Mouse (Mus musculus) limb, embryonic 12.5 days (tissue): ENCODE results near the gene Atl2. TPM values are rescaled to one million over a fixed set of nuclear protein-coding genes. Genes with fewer than 3 reads are reported as not detected.

ENCODE experiments used
- ATAC-seq: fragments of 200-750 bp; cut with Nextera tagmentation; 2 replicates; pipeline ENCODE4 v1.8.0; 2017; ENCODE audit warnings: low read depth, moderate TSS enrichment; ENCODE audit not compliant: insufficient number of reproducible peaks, insufficient read depth, low FRiP score, low TSS enrichment
- H3K27ac ChIP-seq: fragments of 300-500 bp; sonication (generic); 2 replicates; pipeline ENCODE4 v1.5.1; 2016; ENCODE audit warnings: mild to moderate bottlenecking, moderate library complexity
- H3K27me3 ChIP-seq: fragments of 300-500 bp; sonication (generic); 2 replicates; pipeline ENCODE4 v1.6.1; 2016; ENCODE audit warnings: mild to moderate bottlenecking, moderate library complexity
- H3K36me3 ChIP-seq: fragments of 300-500 bp; sonication (generic); 2 replicates; pipeline ENCODE4 v1.6.1; 2016; ENCODE audit warnings: mild to moderate bottlenecking, moderate library complexity
- H3K4me1 ChIP-seq: fragments of 300-500 bp; sonication (generic); replicated peaks from 2 replicates; pipeline ENCODE4 v1.6.1; 2016
- H3K4me2 ChIP-seq: fragments of 300-500 bp; sonication (generic); 2 replicates; pipeline ENCODE4 v1.6.1; 2016; ENCODE audit warnings: mild to moderate bottlenecking, moderate library complexity
- H3K4me3 ChIP-seq: fragments of 300-500 bp; sonication (generic); replicated peaks from 2 replicates; pipeline ENCODE4 v1.5.1; 2016; ENCODE audit warnings: mild to moderate bottlenecking
- H3K9ac ChIP-seq: fragments of 300-500 bp; sonication (generic); replicated peaks from 2 replicates; pipeline ENCODE4 v1.6.1; 2016; ENCODE audit warnings: mild to moderate bottlenecking, moderate library complexity
- H3K9me3 ChIP-seq: fragments of 300-500 bp; sonication (generic); 2 replicates; pipeline ENCODE4 v1.6.1; 2016; ENCODE audit warnings: mild to moderate bottlenecking, moderate library complexity
- WGBS: fragments of 180-500 bp; shearing (Covaris S2); methylation state at CpG from one replicate; pipeline ENCODE4 v1.1.7; 2016; 5-methylcytosine and 5-hydroxymethylcytosine counted together
- polyA plus RNA-seq: library from polyadenylated mRNA; unstranded; fragments of >200 nt; fragmentation: Nextera tagmentation; extraction: Ambion mirVana; gene quantifications from 2 replicates; pipeline ENCODE4 v1.2.1, GENCODE M21; 2016

Gene Atl2
- polyA plus RNA-seq, 1 experiment from 2014 or later: 37.7 TPM

GRCm38 (mm10) chr17:79845695-79846094, 50.2 kb downstream of the Atl2 start:
- Histone ChIP-seq H3K4me1 (no peaks in the 10 kb centered on the region), H3K9ac (no peak overlapping the region), H3K9me3 (no peaks in the 10 kb centered on the region), H3K27ac (no peak overlapping the region), H3K4me3 (no peak overlapping the region), H3K27me3 (peaks cover 5% of the 10 kb centered on the region), H3K4me2 (no peak overlapping the region), H3K36me3 (peaks cover 8% of the 10 kb centered on the region; the same call in 1 of the 2 replicates)
- ATAC-seq: no peak
- WGBS: 71% methylated on average over 2 of the region's 2 CpGs

- no peaks in the 10 kb centered on the region for H3K36me3 ChIP-seq
- H3K9ac ChIP-seq: no peak overlapping the region
- H3K4me3 ChIP-seq: no peak overlapping the region
- no peak for ATAC-seq
- 44% methylated on average over 7 of the region's 7 CpGs for WGBS
- H3K27me3 ChIP-seq: peaks cover 5% of the 10 kb centered on the region
- no peaks in the 10 kb centered on the region for H3K4me1 ChIP-seq
- no peak overlapping the region for H3K4me2 ChIP-seq
- no peaks in the 10 kb centered on the region for H3K9me3 ChIP-seq
- H3K27ac ChIP-seq: no peak overlapping the region
These were observed 55.4 kb downstream of the Atl2 start for GRCm38 (mm10) chr17:79840254-79841238.

GRCm38 (mm10) chr17:79836978-79837377, 58.9 kb downstream of the Atl2 start:
- no peak overlapping the region for H3K4me2 ChIP-seq
- no peaks in the 10 kb centered on the region for H3K36me3 ChIP-seq
- no peak overlapping the region for H3K27ac ChIP-seq
- H3K27me3 ChIP-seq: peaks cover 3% of the 10 kb centered on the region
- no peak for ATAC-seq
- H3K4me3 ChIP-seq: no peak overlapping the region
- no peaks in the 10 kb centered on the region for H3K9me3 ChIP-seq
- no peak overlapping the region for H3K9ac ChIP-seq
- no peaks in the 10 kb centered on the region for H3K4me1 ChIP-seq
- WGBS: 53% methylated on average over 7 of the region's 7 CpGs

- ATAC-seq: no peak
- Histone ChIP-seq H3K9ac (no peak overlapping the region), H3K27ac (no peak overlapping the region), H3K9me3 (no peaks in the 10 kb centered on the region), H3K27me3 (no peaks in the 10 kb centered on the region), H3K4me3 (no peak overlapping the region), H3K4me1 (no peaks in the 10 kb centered on the region), H3K36me3 (no peaks in the 10 kb centered on the region), H3K4me2 (no peak overlapping the region)
- WGBS: 40% methylated on average over 5 of the region's 5 CpGs
These were observed 60.1 kb downstream of the Atl2 start for GRCm38 (mm10) chr17:79835714-79836373.

GRCm38 (mm10) chr17:79832284-79832683, 63.6 kb downstream of the Atl2 start:
- no peak for ATAC-seq
- no peaks in the 10 kb centered on the region for H3K9me3 ChIP-seq
- H3K4me2 ChIP-seq: no peak overlapping the region
- no peaks in the 10 kb centered on the region for H3K36me3 ChIP-seq
- no peak overlapping the region for H3K4me3 ChIP-seq
- H3K9ac ChIP-seq: no peak overlapping the region
- no peak overlapping the region for H3K27ac ChIP-seq
- no peaks in the 10 kb centered on the region for H3K4me1 ChIP-seq
- 71% methylated on average over 1 of the region's 1 CpGs for WGBS
- no peaks in the 10 kb centered on the region for H3K27me3 ChIP-seq

- no peaks in the 10 kb centered on the region for H3K9me3 ChIP-seq
- no peak overlapping the region for H3K4me2 ChIP-seq
- H3K4me3 ChIP-seq: no peak overlapping the region
- H3K9ac ChIP-seq: no peak overlapping the region
- no peak overlapping the region for H3K27ac ChIP-seq
- no peaks in the 10 kb centered on the region for H3K36me3 ChIP-seq
- ATAC-seq: no peak
- no peaks in the 10 kb centered on the region for H3K27me3 ChIP-seq
- H3K4me1 ChIP-seq: no peaks in the 10 kb centered on the region
- 69% methylated on average over 6 of the region's 6 CpGs for WGBS
These were observed 69.4 kb downstream of the Atl2 start for GRCm38 (mm10) chr17:79826482-79827034.

GRCm38 (mm10) chr17:79825241-79826030, 70.5 kb downstream of the Atl2 start:
- Histone ChIP-seq H3K4me3 (no peak overlapping the region), H3K9me3 (no peaks in the 10 kb centered on the region), H3K27me3 (no peaks in the 10 kb centered on the region), H3K9ac (no peak overlapping the region), H3K4me1 (no peaks in the 10 kb centered on the region), H3K36me3 (no peaks in the 10 kb centered on the region), H3K4me2 (no peak overlapping the region), H3K27ac (no peak overlapping the region)
- 84% methylated on average over 11 of the region's 11 CpGs for WGBS
- no peak for ATAC-seq

- Histone ChIP-seq H3K9ac (no peak overlapping the region), H3K4me3 (no peak overlapping the region), H3K4me2 (no peak overlapping the region), H3K36me3 (no peaks in the 10 kb centered on the region), H3K27me3 (no peaks in the 10 kb centered on the region), H3K27ac (no peak overlapping the region), H3K4me1 (no peaks in the 10 kb centered on the region), H3K9me3 (no peaks in the 10 kb centered on the region)
- no peak for ATAC-seq
- 84% methylated on average over 1 of the region's 1 CpGs for WGBS
These were observed 71.5 kb downstream of the Atl2 start for GRCm38 (mm10) chr17:79824406-79824805.

- Histone ChIP-seq H3K4me2 (no peak overlapping the region), H3K4me3 (no peak overlapping the region), H3K27ac (no peak overlapping the region), H3K4me1 (no peaks in the 10 kb centered on the region), H3K36me3 (no peaks in the 10 kb centered on the region), H3K9ac (no peak overlapping the region), H3K27me3 (no peaks in the 10 kb centered on the region), H3K9me3 (no peaks in the 10 kb centered on the region)
- 30% methylated on average over 3 of the region's 3 CpGs for WGBS
- no peak for ATAC-seq
These were observed 77.0 kb downstream of the Atl2 start for GRCm38 (mm10) chr17:79818884-79819283.

GRCm38 (mm10) chr17:79817995-79818394, 77.9 kb downstream of the Atl2 start:
- Histone ChIP-seq H3K27me3 (no peaks in the 10 kb centered on the region), H3K27ac (no peak overlapping the region), H3K4me3 (no peak overlapping the region), H3K4me2 (no peak overlapping the region), H3K9ac (no peak overlapping the region), H3K36me3 (no peaks in the 10 kb centered on the region), H3K4me1 (no peaks in the 10 kb centered on the region), H3K9me3 (no peaks in the 10 kb centered on the region)
- ATAC-seq: no peak
- 8% methylated on average over 7 of the region's 7 CpGs for WGBS

GRCm38 (mm10) chr17:79817551-79817950, 78.4 kb downstream of the Atl2 start:
- H3K9ac ChIP-seq: no peak overlapping the region
- H3K9me3 ChIP-seq: no peaks in the 10 kb centered on the region
- no peak overlapping the region for H3K27ac ChIP-seq
- H3K4me3 ChIP-seq: no peak overlapping the region
- H3K27me3 ChIP-seq: no peaks in the 10 kb centered on the region
- no peak for ATAC-seq
- no peak overlapping the region for H3K4me2 ChIP-seq
- H3K36me3 ChIP-seq: no peaks in the 10 kb centered on the region
- 76% methylated on average over 9 of the region's 9 CpGs for WGBS
- no peaks in the 10 kb centered on the region for H3K4me1 ChIP-seq
